In the genomic region with DNA sequence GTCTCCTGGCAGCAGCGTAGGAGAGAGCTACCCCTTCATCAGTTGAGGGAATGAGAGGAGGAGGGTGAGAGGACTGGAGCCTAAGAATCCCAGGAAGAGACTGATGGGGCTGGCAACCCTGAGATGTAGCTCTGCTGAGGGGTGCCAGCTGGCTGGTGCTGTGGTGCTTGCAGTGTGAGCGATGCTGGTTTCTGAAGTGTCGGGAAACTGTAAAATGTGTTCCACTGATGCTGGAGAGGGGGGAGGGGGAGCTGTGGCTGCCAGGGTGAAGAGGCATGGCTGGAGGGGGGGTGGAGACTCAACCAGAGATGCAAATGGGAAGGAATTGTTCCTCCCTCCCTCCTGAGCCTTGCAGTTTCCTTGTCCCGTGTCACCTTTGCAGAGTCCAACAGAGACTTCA, we compare ENCODE assay signal across 31 mouse cellular contexts.
DNase-seq lines count a peak whose midpoint lies in the region; ATAC-seq and TF ChIP-seq lines count a peak whose summit lies in the region.
"Had no signal": no experiment of that assay in that cellular context is flagged by ENCODE, and none has a peak within 500 bp of the region (broad histone marks: within the 10 kb centered on the region; RNA-seq: fewer than 3 reads in every experiment).

No protein-coding gene starts in this region.

- H3K9me3 ChIP-seq in forebrain, embryonic 14.5 days (replicated peaks; ENCODE audit: control insufficient read depth, low read length): no peaks in the 10 kb centered on the region
- H3K9me3 ChIP-seq in forebrain, embryonic 10.5 days: no peaks in the 10 kb centered on the region
- H3K9me3 ChIP-seq in megakaryocyte, embryonic 14.5 days: no peaks in the 10 kb centered on the region
- H3K9me3 ChIP-seq in MEL (replicated peaks; ENCODE audit: insufficient read depth, low read length): no peaks in the 10 kb centered on the region
- H3K9me3 ChIP-seq in forebrain, postnatal 0 days (ENCODE audit: low read length): no peaks in the 10 kb centered on the region
- H3K9me3 ChIP-seq: embryonic facial prominence, embryonic 12.5 days; intestine, embryonic 15.5 days; limb, embryonic 10.5 days; limb, embryonic 15.5 days; liver, embryonic 13.5 days had no signal

- no peak for TF ChIP-seq RAD21 in MEL (IDR thresholded peaks at IDR 0.05; ENCODE audit: low read depth, low read length)

- no peaks in the 10 kb centered on the region for H3K4me1 ChIP-seq in forebrain, embryonic 14.5 days (ENCODE audit: control insufficient read depth, insufficient read depth, low read length)
- H3K4me1 ChIP-seq in forebrain, embryonic 10.5 days: peaks cover 27% of the 10 kb centered on the region
- H3K4me1 ChIP-seq in megakaryocyte, embryonic 14.5 days: peaks cover 99% of the 10 kb centered on the region
- peaks cover 26 to 44% of the 10 kb centered on the region in 2 experiments for H3K4me1 ChIP-seq in MEL (ENCODE audit: control insufficient read depth in 1 of 2, insufficient read depth in 2 of 2, low read length in 2 of 2)
- no peaks in the 10 kb centered on the region for H3K4me1 ChIP-seq in forebrain, postnatal 0 days (ENCODE audit: insufficient read depth)

- H3K79me2 ChIP-seq in MEL (ENCODE audit: control insufficient read depth, insufficient read depth, low read length, poor library complexity): peaks cover 6% of the 10 kb centered on the region; the same call in 1 of the 2 replicates

- H3K27me3 ChIP-seq in forebrain, embryonic 14.5 days (replicated peaks; ENCODE audit: control insufficient read depth, insufficient read depth, low read length): no peaks in the 10 kb centered on the region
- H3K27me3 ChIP-seq in forebrain, embryonic 10.5 days (ENCODE audit: poor library complexity, severe bottlenecking): no peaks in the 10 kb centered on the region
- H3K27me3 ChIP-seq in megakaryocyte, embryonic 14.5 days (replicated peaks): no peaks in the 10 kb centered on the region
- no peaks in the 10 kb centered on the region for H3K27me3 ChIP-seq in MEL (ENCODE audit: control insufficient read depth in 1 of 2, insufficient read depth in 2 of 2, low read length in 2 of 2)
- no peaks in the 10 kb centered on the region for H3K27me3 ChIP-seq in forebrain, postnatal 0 days (ENCODE audit: insufficient read depth, low read length)
- H3K27me3 ChIP-seq: embryonic facial prominence, embryonic 12.5 days; hindbrain, embryonic 12.5 days; intestine, embryonic 15.5 days; limb, embryonic 15.5 days; liver, embryonic 13.5 days had no signal

- TF ChIP-seq CTCF in MEL (IDR thresholded peaks at IDR 0.05 in 2 of 3, conservative IDR thresholded peaks at IDR 0.05 in 1 of 3; ENCODE audit: control insufficient read depth in 1 of 3, insufficient read depth in 1 of 3, low read depth in 2 of 3, low read length in 3 of 3, poor library complexity in 1 of 3, severe bottlenecking in 1 of 3): no peak
- TF ChIP-seq CTCF in forebrain, postnatal 0 days (IDR thresholded peaks at IDR 0.05; ENCODE audit: low read depth): no peak

- WGBS in forebrain, embryonic 14.5 days: 61% methylated on average over 4 of the region's 4 CpGs
- WGBS in forebrain, embryonic 10.5 days: 64% methylated on average over 4 of the region's 4 CpGs
- 44% methylated on average over 4 of the region's 4 CpGs for WGBS in forebrain, postnatal 0 days

- no peak for ATAC-seq in forebrain, embryonic 14.5 days
- no peak for ATAC-seq in megakaryocyte, adult 5-6 weeks (ENCODE audit: poor library complexity, severe bottlenecking)
- ATAC-seq in forebrain, postnatal 0 days: peak; percentile 48; the same call in 1 of the 2 replicates
- ATAC-seq: hindbrain, postnatal 0 days; intestine, embryonic 15.5 days had no signal

- no peak for TF ChIP-seq EP300 in MEL (IDR thresholded peaks at IDR 0.05; ENCODE audit: low read depth in 1 of 2, low read length in 2 of 2)

- H3K9ac ChIP-seq in forebrain, embryonic 14.5 days (ENCODE audit: low read length): no peak overlapping the region
- no peak overlapping the region; the same call in 1 of the 2 replicates for H3K9ac ChIP-seq in MEL (ENCODE audit: control insufficient read depth, low read depth, low read length, poor library complexity, severe bottlenecking)
- no peak overlapping the region for H3K9ac ChIP-seq in forebrain, postnatal 0 days
- H3K9ac ChIP-seq: embryonic facial prominence, embryonic 12.5 days; hindbrain, embryonic 12.5 days; intestine, embryonic 15.5 days; limb, embryonic 15.5 days; liver, embryonic 13.5 days had no signal

- no peak overlapping the region for H3K4me2 ChIP-seq in forebrain, embryonic 14.5 days (ENCODE audit: low read length)
- H3K4me2 ChIP-seq in forebrain, postnatal 0 days (ENCODE audit: low read depth): no peak overlapping the region
- H3K4me2 ChIP-seq: embryonic facial prominence, embryonic 12.5 days; heart, embryonic 11.5 days; hindbrain, embryonic 12.5 days; intestine, embryonic 15.5 days; limb, embryonic 15.5 days; liver, embryonic 13.5 days had no signal

- no peak overlapping the region for H3K4me3 ChIP-seq in forebrain, embryonic 14.5 days (ENCODE audit: low read depth, low read length)
- no peak overlapping the region for H3K4me3 ChIP-seq in forebrain, embryonic 10.5 days
- H3K4me3 ChIP-seq in megakaryocyte, embryonic 14.5 days (replicated peaks): peak overlapping the region; percentile 84
- H3K4me3 ChIP-seq in MEL (ENCODE audit: control insufficient read depth in 1 of 2, insufficient read depth in 1 of 2, low read depth in 2 of 2, low read length in 2 of 2): no peak overlapping the region; a peak in 1 of 4 replicates
- H3K4me3 ChIP-seq in forebrain, postnatal 0 days (ENCODE audit: low read depth, low read length): no peak overlapping the region
- H3K4me3 ChIP-seq: embryonic facial prominence, embryonic 12.5 days; gastrocnemius, adult 2 months; hindbrain, embryonic 12.5 days; intestine, embryonic 15.5 days; limb, embryonic 10.5 days; limb, embryonic 15.5 days; liver, embryonic 13.5 days had no signal

- 0 out of 4 replicates have a peak, but pooled peaks of 1 of the 2 experiments have one; percentile 30 for TF ChIP-seq POLR2A in MEL (IDR thresholded peaks at IDR 0.05; ENCODE audit: control insufficient read depth in 1 of 2, insufficient read depth in 1 of 2, low read depth in 1 of 2, low read length in 2 of 2, poor library complexity in 1 of 2)

- H3K36me3 ChIP-seq in forebrain, embryonic 14.5 days (ENCODE audit: control insufficient read depth, insufficient read depth, low read length): no peaks in the 10 kb centered on the region
- no peaks in the 10 kb centered on the region for H3K36me3 ChIP-seq in forebrain, embryonic 10.5 days (replicated peaks)
- H3K36me3 ChIP-seq in megakaryocyte, embryonic 14.5 days (replicated peaks; ENCODE audit: low read length): peaks cover 10% of the 10 kb centered on the region
- H3K36me3 ChIP-seq in MEL (ENCODE audit: control insufficient read depth in 1 of 2, insufficient read depth in 2 of 2, low read length in 2 of 2): peaks cover 0 to 57% of the 10 kb centered on the region in 2 experiments; a peak in 2 of 4 replicates
- no peaks in the 10 kb centered on the region for H3K36me3 ChIP-seq in forebrain, postnatal 0 days (ENCODE audit: insufficient read depth)
- H3K36me3 ChIP-seq: embryonic facial prominence, embryonic 12.5 days; hindbrain, embryonic 12.5 days; intestine, embryonic 15.5 days; limb, embryonic 10.5 days; limb, embryonic 15.5 days; liver, embryonic 13.5 days had no signal

- DNase-seq in forebrain, embryonic 14.5 days (ENCODE audit: low spot score): peak; percentile 46
- DNase-seq in forebrain, embryonic 10.5 days (ENCODE audit: extremely low spot score, low spot score): no peak
- DNase-seq in MEL (ENCODE audit: low read depth, low spot score): peak; percentile 22
- no peak for DNase-seq in forebrain, postnatal 0 days
- DNase-seq in frontal cortex, postnatal 10 days (ENCODE audit: low spot score in 2 of 2): no peak
- DNase-seq: adrenal gland, postnatal 10 days; cerebellum, adult 11 months; cerebellum, adult 9-10 months; cerebellum, postnatal 36 days; gastrocnemius, adult 2 months; gastrocnemius, postnatal 36 days; heart, adult 18-20 months; heart, postnatal 36 days; kidney, adult 9 months; kidney, postnatal 10 days; layer of hippocampus, adult 9-11 months; liver, embryonic 13.5 days; lung, adult 18-20 months; midbrain, embryonic 14.5 days; right cerebral cortex, postnatal 4 days; thymus, adult 2 months; thymus, postnatal 36 days had no signal

- H3K27ac ChIP-seq in forebrain, embryonic 14.5 days (ENCODE audit: low read depth, low read length): no peak overlapping the region
- no peak overlapping the region for H3K27ac ChIP-seq in forebrain, embryonic 10.5 days
- H3K27ac ChIP-seq in MEL (ENCODE audit: control insufficient read depth, low read depth, low read length): peak overlapping the region; percentile 12; the same call in 1 of the 2 replicates
- no peak overlapping the region for H3K27ac ChIP-seq in forebrain, postnatal 0 days (ENCODE audit: low read depth, low read length)
- H3K27ac ChIP-seq: embryonic facial prominence, embryonic 12.5 days; gastrocnemius, adult 2 months; hindbrain, embryonic 12.5 days; hindbrain, postnatal 0 days; intestine, embryonic 15.5 days; limb, embryonic 10.5 days; limb, embryonic 15.5 days; liver, embryonic 13.5 days had no signal

TF ChIP-seq in MEL, 35 proteins besides CTCF, POLR2A, EP300 and RAD21:
- TF ChIP-seq MXI1 (IDR thresholded peaks at IDR 0.05; ENCODE audit: low read depth, low read length) (no peak), ZNF384 (IDR thresholded peaks at IDR 0.05; ENCODE audit: low read depth, low read length) (no peak), NRF1 (IDR thresholded peaks at IDR 0.05; ENCODE audit: insufficient read depth, low read depth, low read length, poor library complexity, severe bottlenecking) (no peak), TCF12 (IDR thresholded peaks at IDR 0.05; ENCODE audit: low read depth, low read length) (no peak), ZC3H11A (IDR thresholded peaks at IDR 0.05; ENCODE audit: low read depth, low read length) (no peak), MYB (IDR thresholded peaks at IDR 0.05; ENCODE audit: low read depth, low read length) (no peak), UBTF (IDR thresholded peaks at IDR 0.05; ENCODE audit: borderline replicate concordance, insufficient read depth, low read depth, low read length) (no peak), TAL1 (IDR thresholded peaks at IDR 0.05; ENCODE audit: low read length) (no peak), GATA1 (IDR thresholded peaks at IDR 0.05; ENCODE audit: low read depth, low read length) (no peak), MAZ (IDR thresholded peaks at IDR 0.05; ENCODE audit: low read depth, low read length) (no peak), NELFE (IDR thresholded peaks at IDR 0.05; ENCODE audit: low read depth, low read length) (no peak), MEF2A (IDR thresholded peaks at IDR 0.05; ENCODE audit: extremely low read depth, insufficient replicate concordance, low read depth, low read length, poor library complexity, severe bottlenecking) (no peak), TBP (IDR thresholded peaks at IDR 0.05; ENCODE audit: low read depth, low read length) (no peak), JUND (IDR thresholded peaks at IDR 0.05; ENCODE audit: low read depth, low read length) (no peak), CHD1 (IDR thresholded peaks at IDR 0.05; ENCODE audit: low read depth, low read length) (no peak)

Comparison
In these comparisons a context has a peak if more than half of its experiments do, and no peak if none do; other contexts are left out.
1. DNase-seq: peak in forebrain, embryonic 14.5 days (single experiment) and MEL (single experiment); none in forebrain, embryonic 10.5 days (single experiment), forebrain, postnatal 0 days (single experiment) and frontal cortex, postnatal 10 days (0 of 2).